Mouse (Mus musculus) forebrain, embryonic 16.5 days (tissue): ENCODE measurements around the gene Ttc41. TPM values are rescaled to one million over a fixed set of nuclear protein-coding genes. Genes with fewer than 3 reads are reported as not detected.

Experiments used
- ATAC-seq: fragments of 200-750 bp; cut with Nextera tagmentation; 2 replicates; pipeline ENCODE4 v1.8.0; 2017; ENCODE audit warnings: mild to moderate bottlenecking, moderate library complexity
- H3K27ac ChIP-seq: fragments of 300-500 bp; sonication (generic); 2 replicates; pipeline ENCODE4 v1.5.1; 2014; ENCODE audit warnings: low read length, control low read depth
- H3K27me3 ChIP-seq: fragments of 300-500 bp; sonication (generic); replicated peaks from 2 replicates; pipeline ENCODE4 v1.6.1; 2014; ENCODE audit warnings: low read length; ENCODE audit not compliant: control insufficient read depth, insufficient read depth
- H3K36me3 ChIP-seq: fragments of 300-500 bp; sonication (generic); 2 replicates; pipeline ENCODE4 v1.6.1; 2014; ENCODE audit not compliant: control insufficient read depth, insufficient read depth
- H3K4me1 ChIP-seq: fragments of 300-500 bp; sonication (generic); replicated peaks from 2 replicates; pipeline ENCODE4 v1.6.1; 2014; ENCODE audit warnings: low read length; ENCODE audit not compliant: control insufficient read depth, insufficient read depth
- H3K4me2 ChIP-seq: fragments of 300-500 bp; sonication (generic); 2 replicates; pipeline ENCODE4 v1.6.1; 2014; ENCODE audit warnings: mild to moderate bottlenecking, low read length, control low read depth
- H3K4me3 ChIP-seq: fragments of 300-500 bp; sonication (generic); replicated peaks from 2 replicates; pipeline ENCODE4 v1.5.1; 2014; ENCODE audit warnings: mild to moderate bottlenecking, low read length, control low read depth
- H3K9ac ChIP-seq: fragments of 300-500 bp; sonication (generic); replicated peaks from 2 replicates; pipeline ENCODE4 v1.6.1; 2014; ENCODE audit warnings: low read depth, low read length, control low read depth
- H3K9me3 ChIP-seq: fragments of 300-500 bp; sonication (generic); 2 replicates; pipeline ENCODE4 v1.6.1; 2016; ENCODE audit warnings: low read length; ENCODE audit not compliant: control insufficient read depth
- WGBS: fragments of 180-500 bp; shearing (Covaris S2); extraction: QIAGEN DNeasy Blood & Tissue Kit; methylation state at CpG from one replicate; pipeline ENCODE4 v1.1.7; 2014; 5-methylcytosine and 5-hydroxymethylcytosine counted together
- polyA plus RNA-seq: library from polyadenylated mRNA; unstranded; fragments of >200 nt; fragmentation: Nextera tagmentation; extraction: Ambion mirVana; gene quantifications from 2 replicates; pipeline ENCODE4 v1.2.1, GENCODE M21; 2015

The Ttc41 gene
- polyA plus RNA-seq, 1 experiment from 2014 or later: 1.6 TPM

DNA sequence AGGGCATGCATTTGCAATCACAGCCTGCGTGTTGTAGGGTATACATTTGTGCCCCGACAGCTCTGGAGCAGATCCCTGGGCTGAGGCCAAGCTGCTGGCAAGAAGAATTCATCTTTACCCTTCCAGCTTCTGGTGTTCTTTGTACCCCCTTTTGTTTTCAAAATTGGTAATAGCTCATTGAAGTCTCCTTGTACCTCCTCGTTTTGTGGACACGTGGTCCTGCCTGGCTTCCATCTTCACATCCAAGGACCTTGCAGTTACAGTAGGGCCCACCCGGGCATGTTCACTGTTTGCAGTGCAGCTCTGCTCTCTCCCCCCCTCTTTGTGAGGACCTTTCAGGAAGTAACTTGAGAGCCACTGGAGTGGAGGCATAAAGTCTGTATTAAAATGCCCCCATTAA is 82.6 kb downstream of the Ttc41 start:
- Histone ChIP-seq H3K36me3 (no peaks in the 10 kb centered on the region), H3K9ac (no peak overlapping the region), H3K4me2 (no peak overlapping the region), H3K27me3 (no peaks in the 10 kb centered on the region), H3K4me3 (no peak overlapping the region), H3K9me3 (no peaks in the 10 kb centered on the region), H3K27ac (no peak overlapping the region), H3K4me1 (peaks cover 7% of the 10 kb centered on the region)
- peak; percentile 54; the same call in 1 of the 2 replicates for ATAC-seq
- 21% methylated on average over 5 of the region's 5 CpGs for whole genome bisulfite sequencing

- 77% methylated on average over 7 of the region's 7 CpGs for WGBS
- Histone ChIP-seq H3K4me2 (no peak overlapping the region), H3K4me3 (no peak overlapping the region), H3K27ac (no peak overlapping the region), H3K9ac (no peak overlapping the region), H3K36me3 (no peaks in the 10 kb centered on the region), H3K27me3 (no peaks in the 10 kb centered on the region), H3K9me3 (no peaks in the 10 kb centered on the region), H3K4me1 (peaks cover 7% of the 10 kb centered on the region)
- ATAC-seq: no peak
Observed at GRCm38 (mm10) chr10:86789146-86789672, 83.6 kb downstream of the Ttc41 start.

- no peak overlapping the region for H3K4me3 ChIP-seq
- H3K27me3 ChIP-seq: no peaks in the 10 kb centered on the region
- H3K4me1 ChIP-seq: peaks cover 7% of the 10 kb centered on the region
- ATAC-seq: no peak
- H3K4me2 ChIP-seq: no peak overlapping the region
- 91% methylated on average over 7 of the region's 7 CpGs for WGBS
- H3K36me3 ChIP-seq: no peaks in the 10 kb centered on the region
- H3K9me3 ChIP-seq: no peaks in the 10 kb centered on the region
- no peak overlapping the region for H3K27ac ChIP-seq
- H3K9ac ChIP-seq: no peak overlapping the region
Observed at GRCm38 (mm10) chr10:86791507-86792184, 86.0 kb downstream of the Ttc41 start.

GRCm38 (mm10) chr10:86793509-86793951 is 87.9 kb downstream of the Ttc41 start:
- H3K4me1 ChIP-seq: no peaks in the 10 kb centered on the region; the same call in 1 of the 2 replicates
- no peaks in the 10 kb centered on the region for H3K27me3 ChIP-seq
- no peak overlapping the region for H3K27ac ChIP-seq
- 79% methylated on average over 2 of the region's 2 CpGs for WGBS
- no peak overlapping the region for H3K4me2 ChIP-seq
- no peak overlapping the region for H3K9ac ChIP-seq
- H3K36me3 ChIP-seq: no peaks in the 10 kb centered on the region
- ATAC-seq: peak; percentile 40; the same call in 1 of the 2 replicates
- H3K9me3 ChIP-seq: no peaks in the 10 kb centered on the region
- no peak overlapping the region for H3K4me3 ChIP-seq

- H3K4me2 ChIP-seq: no peak overlapping the region
- no peak overlapping the region for H3K9ac ChIP-seq
- no peak overlapping the region for H3K4me3 ChIP-seq
- H3K27ac ChIP-seq: no peak overlapping the region
- no peaks in the 10 kb centered on the region for H3K27me3 ChIP-seq
- H3K9me3 ChIP-seq: no peaks in the 10 kb centered on the region
- 81% methylated on average over 4 of the region's 4 CpGs for WGBS
- no peaks in the 10 kb centered on the region for H3K36me3 ChIP-seq
- no peaks in the 10 kb centered on the region; the same call in 1 of the 2 replicates for H3K4me1 ChIP-seq
- ATAC-seq: no peak
Observed at GRCm38 (mm10) chr10:86794196-86794595, 88.6 kb downstream of the Ttc41 start.

DNA sequence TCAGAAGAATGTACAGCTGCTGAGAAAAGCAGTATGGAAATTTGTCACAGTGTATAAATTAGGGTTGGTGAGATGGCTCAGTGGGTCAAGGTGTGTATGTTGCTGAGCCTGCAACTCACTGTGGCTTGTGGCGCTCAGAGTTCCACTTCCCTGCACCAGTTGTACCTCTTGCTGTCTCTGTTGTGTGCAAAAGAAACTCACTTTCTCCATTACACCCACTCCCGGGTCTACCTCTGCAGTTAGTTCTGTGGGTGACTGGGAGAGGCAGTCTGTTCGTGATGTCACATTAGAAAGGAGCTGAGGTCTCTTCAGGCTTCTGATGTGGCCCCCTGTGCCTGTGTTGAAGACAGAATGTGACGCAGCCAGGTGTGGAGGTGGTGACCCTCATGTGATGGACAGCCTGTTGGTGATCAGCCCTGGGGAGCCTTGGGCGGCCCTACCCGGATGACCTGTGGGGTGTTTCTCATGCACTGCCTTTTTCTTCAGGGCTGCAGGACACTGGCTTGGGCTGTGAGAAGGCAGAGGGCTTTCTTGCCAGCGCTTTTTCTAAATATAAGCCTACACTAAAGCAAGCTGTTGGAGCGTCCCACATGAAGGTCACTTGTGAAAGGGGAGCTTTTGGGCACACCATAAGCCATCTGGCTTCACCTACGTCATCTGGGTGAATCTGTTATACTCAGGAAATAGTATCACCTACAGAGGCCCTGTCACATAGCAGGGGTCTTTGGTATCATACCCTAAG is 89.4 kb downstream of the Ttc41 start:
- H3K9me3 ChIP-seq: no peaks in the 10 kb centered on the region
- H3K4me1 ChIP-seq: no peaks in the 10 kb centered on the region; the same call in 1 of the 2 replicates
- H3K27me3 ChIP-seq: no peaks in the 10 kb centered on the region
- ATAC-seq: no peak
- H3K36me3 ChIP-seq: no peaks in the 10 kb centered on the region
- no peak overlapping the region for H3K9ac ChIP-seq
- no peak overlapping the region for H3K4me3 ChIP-seq
- H3K27ac ChIP-seq: no peak overlapping the region
- 94% methylated on average over 9 of the region's 9 CpGs for WGBS
- H3K4me2 ChIP-seq: no peak overlapping the region

- H3K9ac ChIP-seq: no peak overlapping the region
- no peaks in the 10 kb centered on the region for H3K27me3 ChIP-seq
- H3K4me2 ChIP-seq: no peak overlapping the region
- 94% methylated on average over 5 of the region's 5 CpGs for WGBS
- no peak overlapping the region for H3K27ac ChIP-seq
- no peaks in the 10 kb centered on the region for H3K36me3 ChIP-seq
- no peaks in the 10 kb centered on the region; the same call in 1 of the 2 replicates for H3K4me1 ChIP-seq
- H3K4me3 ChIP-seq: no peak overlapping the region
- no peak for ATAC-seq
- H3K9me3 ChIP-seq: no peaks in the 10 kb centered on the region
Observed at GRCm38 (mm10) chr10:86796073-86796741, 90.6 kb downstream of the Ttc41 start.

DNA sequence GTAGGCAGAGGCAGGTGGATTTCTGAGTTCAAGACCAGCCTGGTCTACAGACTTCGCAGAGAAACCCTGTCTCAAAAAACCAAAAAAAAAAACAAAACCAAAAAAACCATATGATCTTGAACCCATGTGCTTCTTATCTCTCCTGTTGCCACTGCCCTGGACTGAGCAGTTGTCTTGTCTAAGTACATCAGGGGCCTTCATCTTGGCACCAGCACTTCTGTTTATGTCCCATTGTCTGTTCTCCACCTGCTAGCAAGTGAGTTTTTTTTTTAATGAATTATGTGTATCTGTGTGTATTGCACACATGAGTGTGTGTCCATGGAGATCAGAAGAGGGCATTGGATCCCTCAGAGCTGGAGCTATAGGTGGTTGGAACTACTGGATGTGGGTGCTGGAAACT is 101.8 kb downstream of the Ttc41 start:
- 93% methylated on average over 1 of the region's 1 CpGs for WGBS
- no peak for ATAC-seq
- Histone ChIP-seq H3K4me3 (no peak overlapping the region), H3K9ac (no peak overlapping the region), H3K27me3 (no peaks in the 10 kb centered on the region), H3K9me3 (no peaks in the 10 kb centered on the region), H3K36me3 (no peaks in the 10 kb centered on the region), H3K27ac (no peak overlapping the region), H3K4me2 (no peak overlapping the region), H3K4me1 (0 out of 2 replicates have a peak, but pooled peaks cover 2% of the 10 kb centered on the region)
